Mouse (Mus musculus): ENCODE measurements around the gene Mrpl23.

Mrpl23 gene

DNA sequence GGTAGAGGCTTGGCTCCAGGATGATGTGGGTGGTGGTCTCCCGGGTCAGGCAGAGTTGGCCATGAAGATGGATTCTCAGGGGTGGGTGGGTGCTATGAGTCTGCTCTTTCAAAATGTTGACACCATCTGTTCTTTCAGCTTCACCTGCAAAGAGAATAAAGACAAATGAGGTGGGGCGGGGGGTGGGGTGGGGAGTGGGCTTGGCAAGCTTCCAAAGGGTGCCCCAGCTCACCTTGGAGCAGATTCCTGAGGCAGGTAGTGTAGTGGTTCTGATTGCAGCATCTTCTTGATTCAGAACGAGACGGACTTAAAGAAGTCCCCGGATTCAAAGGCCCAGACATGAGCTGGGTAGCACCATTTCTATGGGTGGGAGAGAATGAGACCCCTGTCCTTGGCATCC is 43.5 kb downstream of the Mrpl23 start:
- no peak for DNase-seq

- DNase-seq: no peak
These were observed 44.2 kb downstream of the Mrpl23 start for GRCm38 (mm10) chr7:142576472-142577326.

DNA sequence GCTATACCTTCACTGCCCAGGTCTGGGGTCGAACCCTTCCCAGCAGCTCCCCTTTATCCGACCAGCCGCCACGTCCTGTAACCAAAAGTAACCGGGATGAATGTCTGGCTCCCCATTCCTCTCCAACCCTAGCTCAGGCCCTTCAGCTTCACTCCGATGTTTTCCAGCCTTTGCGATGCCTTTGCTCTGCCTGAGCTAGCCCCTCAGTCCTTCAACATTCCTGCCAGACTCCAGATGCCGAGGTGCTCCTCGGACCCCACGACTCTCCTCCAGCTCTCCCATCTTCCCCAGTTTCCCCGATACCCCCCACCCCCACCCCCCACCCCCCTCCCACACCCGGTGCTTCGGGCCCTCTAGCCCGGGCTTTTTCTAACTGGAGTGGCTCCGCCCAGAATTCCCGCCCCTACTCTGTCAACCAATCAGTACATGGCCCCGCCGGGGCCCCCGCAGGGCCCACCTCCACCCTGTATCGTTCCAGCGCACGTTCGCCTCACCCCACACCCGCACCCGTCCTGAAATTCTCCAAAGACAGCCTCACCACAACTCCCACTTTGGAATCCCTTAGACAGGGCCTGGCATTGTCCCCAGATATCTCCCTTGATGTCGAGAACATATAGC is 45.4 kb downstream of the Mrpl23 start:
- DNase-seq: no peak

GRCm38 (mm10) chr7:142579069-142579468 is 46.6 kb downstream of the Mrpl23 start:
- no peak for DNase-seq

DNA sequence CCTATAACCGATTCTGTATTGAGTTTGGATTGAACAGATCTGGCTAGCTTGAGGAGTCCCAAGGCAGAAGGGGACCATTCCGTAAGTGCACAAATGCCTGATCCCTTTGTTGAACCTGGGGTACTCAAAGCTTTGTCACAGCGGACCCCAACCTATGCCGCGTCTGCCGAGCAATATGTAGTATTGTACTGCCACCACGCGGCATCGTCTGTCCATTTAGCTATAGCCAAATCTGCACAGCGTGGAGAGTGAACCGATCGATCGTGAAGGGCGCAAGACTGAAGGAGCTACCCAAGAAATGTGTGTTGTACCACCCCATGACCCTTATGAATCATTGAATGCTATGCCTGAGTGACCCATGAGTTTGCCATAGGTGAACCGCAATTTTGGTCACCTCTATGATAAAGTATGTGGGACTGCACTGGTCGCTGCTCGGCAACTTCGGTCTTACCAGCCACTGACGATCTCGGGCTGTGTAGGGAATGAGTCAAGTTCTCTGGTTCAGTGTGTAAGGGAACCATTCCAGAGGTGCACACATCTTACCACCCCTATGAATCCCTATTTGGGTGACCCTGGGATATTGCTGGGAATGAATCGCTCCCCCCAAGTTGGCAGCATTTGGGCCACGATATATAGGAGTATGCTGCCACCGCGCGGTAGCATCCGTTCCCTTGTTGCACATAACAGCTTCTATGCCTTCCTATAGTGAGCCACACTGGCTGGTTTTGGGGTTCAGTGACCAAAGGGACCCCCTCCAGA is 47.8 kb downstream of the Mrpl23 start:
- DNase-seq: peak; percentile 41

DNA sequence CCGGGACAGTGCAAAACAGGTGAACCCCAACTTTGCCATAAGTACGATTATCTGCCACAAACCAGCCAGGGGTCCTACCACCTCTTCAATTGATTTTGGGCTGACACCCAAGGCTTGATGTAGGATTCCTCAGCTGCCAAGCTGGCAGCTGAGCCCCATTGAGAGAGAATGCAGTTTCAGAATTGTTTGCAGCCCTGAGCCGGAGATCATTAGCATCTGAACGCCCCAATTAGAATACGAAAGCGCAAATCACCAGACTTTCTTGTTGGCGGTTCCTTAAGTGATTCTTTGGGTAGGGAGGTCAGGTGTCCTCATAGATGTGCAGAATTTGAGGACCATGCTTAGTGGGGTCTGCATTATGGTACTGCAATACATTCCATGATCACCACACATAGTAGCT is 48.7 kb downstream of the Mrpl23 start:
- no peak for DNase-seq

DNA sequence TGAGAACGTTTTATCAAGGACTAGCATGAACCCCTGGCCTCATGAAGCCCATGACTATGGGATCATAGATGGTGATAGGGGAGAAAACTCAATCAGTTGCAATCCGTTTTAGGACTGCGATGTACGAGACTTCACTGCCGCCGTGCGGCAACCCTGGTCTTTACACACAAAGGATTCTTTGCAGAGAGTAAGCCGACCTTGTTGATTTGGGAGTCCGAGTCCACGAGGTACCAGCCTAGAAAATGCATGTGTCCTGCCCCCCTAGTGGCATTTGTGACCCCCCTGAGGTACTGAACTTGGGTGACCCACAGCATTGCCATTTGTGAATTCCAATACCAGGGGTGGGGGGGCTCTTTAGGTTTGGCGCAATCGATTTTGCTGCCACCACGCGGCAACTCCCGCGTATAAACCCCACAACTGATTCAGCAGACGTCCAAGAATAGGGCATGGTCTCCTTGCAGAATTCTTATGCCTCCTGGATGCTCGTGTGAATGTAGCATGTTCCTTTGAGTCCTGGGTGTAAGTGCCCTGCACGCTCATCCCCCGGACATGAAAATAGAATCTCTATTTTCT is 49.3 kb downstream of the Mrpl23 start:
- DNase-seq: peak; percentile 23

- no peak for DNase-seq
These were observed 52.4 kb downstream of the Mrpl23 start for GRCm38 (mm10) chr7:142584882-142585281.

DNA sequence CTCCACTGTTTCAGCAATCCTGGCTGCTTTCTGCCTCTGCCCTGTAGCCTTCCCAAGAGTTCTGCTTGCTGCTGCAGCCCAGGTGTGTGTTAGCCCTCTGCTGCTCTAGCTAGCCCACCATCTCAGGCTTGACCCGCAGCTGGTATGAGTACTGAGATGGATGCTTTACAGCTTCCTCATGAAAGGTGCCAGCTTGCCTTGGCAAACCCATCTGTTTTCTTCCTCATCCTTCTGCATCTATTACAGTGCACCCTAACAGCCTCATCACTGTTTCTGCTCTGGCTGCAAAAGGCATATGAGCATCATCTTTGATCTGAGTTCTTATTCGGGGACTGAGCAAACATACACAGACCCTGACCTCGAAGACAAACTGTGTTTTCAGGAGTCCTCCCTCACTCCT is 53.4 kb downstream of the Mrpl23 start:
- no peak for DNase-seq

GRCm38 (mm10) chr7:142588282-142588941 is 55.9 kb downstream of the Mrpl23 start:
- DNase-seq: peak; percentile 43
